Mouse (Mus musculus) fibroblast of lung, adult 2 months (primary cell): ENCODE results near the gene Bglap.

Experiments
- DNase-seq: peaks from one replicate; pipeline ENCODE4 v3.0.0-alpha.2; 2011; ENCODE audit warnings: low read depth

Gene Bglap

DNA sequence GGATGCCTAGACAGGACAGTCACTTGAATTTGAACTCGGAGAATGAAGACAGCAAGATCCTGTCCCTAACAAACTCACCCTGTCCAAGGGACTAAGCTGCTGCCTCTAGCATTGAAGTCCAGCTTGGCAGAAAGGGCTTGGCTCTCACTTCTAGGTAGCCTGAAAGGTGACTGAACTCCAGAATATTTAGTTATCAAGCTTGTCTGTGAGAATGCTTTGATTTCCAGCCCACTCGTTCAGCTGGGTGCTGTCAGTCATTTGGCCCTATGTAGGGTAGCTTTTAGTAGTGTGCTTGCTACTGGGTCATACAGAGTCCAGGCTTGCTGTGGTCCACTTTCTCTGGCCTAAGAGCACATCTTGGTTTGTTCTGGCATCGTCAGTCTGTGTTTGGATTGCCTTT, 45.3 kb downstream of the Bglap start:
- no peak for DNase-seq

DNA sequence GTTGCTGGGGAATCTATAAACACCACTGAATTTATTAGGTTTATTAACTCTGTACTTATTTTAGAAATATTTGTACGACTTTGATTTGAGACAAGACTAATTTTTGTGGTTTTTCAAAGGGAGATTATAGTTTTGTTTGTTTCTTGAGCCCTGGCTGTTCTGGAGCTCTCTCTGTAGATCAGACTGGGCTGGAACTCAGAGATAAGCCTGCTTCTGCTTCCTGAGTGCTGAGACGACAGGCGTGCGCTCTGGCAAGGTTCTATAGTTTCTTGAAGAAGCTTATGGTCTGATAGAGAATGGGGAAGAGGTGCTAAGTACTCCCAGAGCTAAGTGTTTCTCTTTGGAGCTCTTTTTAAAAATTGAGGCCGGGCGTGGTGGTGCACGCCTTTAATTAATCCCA, 45.9 kb downstream of the Bglap start:
- no peak for DNase-seq

DNA sequence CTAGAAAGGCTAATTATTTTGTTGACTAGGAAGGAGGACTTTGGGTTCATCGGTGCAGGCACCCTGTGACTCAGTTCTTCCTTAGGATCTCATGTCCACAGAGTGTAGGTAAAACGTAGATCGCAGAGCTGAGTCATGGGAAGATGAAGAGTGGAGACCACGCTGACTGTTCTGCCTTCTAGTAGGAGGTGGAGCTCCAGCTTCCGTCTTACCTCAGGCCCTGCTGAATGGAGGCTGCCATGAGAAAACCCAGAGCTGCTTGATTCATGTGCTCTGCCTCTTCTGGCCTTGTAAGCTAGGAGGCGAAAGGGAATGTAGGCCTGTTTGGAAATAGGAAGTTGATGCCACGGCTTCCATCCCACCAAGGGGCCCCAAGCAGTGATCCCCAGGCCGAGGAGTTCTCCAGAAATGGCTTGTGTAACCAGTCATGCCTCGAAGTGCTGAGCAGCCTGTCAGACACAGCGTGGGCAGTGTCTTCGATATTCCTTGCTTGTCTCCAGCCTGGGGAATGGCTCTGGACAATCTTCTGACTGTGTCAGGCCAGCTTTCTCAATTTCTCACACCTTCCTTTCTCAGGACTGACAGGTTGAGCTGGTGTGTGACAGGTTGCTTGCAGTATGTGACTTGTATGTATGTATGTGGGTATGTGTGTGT, 46.8 kb downstream of the Bglap start:
- DNase-seq, result no peak

- DNase-seq, result peak; percentile 93
These were observed 47.9 kb downstream of the Bglap start, which contains the start of the genes Tmem79 and Smg5 for GRCm38 (mm10) chr3:88336058-88337013. TSS of gene Tmem79 (minus strand) at chr3:88336148. TSS of gene Smg5 (plus strand) at chr3:88336260.

DNA sequence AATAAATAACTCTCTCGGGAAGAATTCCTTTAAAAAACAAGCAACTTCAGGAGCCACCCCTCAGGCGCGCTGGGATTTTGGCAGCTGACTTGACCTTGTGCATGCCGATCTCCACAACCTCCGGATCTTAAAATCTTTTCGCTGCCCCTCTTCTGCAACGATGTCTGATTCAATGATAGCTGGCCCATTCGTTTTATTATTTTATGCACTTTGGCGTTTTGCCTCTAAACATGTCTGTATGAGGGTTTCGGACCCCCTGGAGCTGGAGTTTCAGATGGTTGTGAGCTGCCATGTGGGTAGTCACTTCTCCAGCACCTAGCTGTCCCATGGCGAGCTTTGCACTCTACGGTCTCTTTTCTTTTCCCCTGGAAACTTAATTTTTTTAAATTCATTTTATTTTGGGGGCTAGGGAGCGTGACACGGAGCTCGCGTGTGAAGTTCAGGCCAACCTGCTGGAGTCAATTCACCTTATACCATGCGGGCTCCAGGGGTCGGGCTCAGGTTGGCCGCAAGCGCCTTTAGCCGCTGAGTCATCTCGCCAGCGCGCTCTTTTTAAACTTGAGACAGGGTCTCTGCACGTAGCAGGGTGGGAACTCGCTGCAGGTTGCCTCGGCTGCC, 48.7 kb downstream of the Bglap start:
- DNase-seq, result no peak

DNA sequence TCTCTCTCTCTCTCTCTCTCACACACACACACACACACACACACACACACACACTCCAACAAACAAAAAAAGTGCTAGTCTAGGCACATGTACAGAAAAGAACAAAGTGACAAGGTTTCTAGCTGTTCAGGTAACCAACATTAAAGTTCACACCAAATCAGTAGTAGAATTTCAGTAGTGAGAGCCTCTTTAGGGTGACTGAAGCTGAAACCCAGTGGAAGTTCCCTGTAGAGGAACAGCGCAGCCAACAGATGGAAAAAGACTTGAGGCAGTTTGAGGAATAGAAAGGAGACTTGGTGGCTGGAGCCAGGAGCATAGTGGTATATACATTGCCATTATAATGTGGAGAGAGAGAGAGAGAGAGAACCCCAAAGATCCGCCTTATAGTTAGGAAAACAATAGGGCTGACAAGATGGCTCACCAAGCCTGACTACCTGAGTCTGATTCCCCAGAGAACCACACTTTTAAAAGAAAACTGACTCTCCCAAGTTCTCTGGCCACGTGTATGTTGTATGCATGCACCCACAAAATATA, 49.3 kb downstream of the Bglap start:
- no peak for DNase-seq

GRCm38 (mm10) chr3:88334029-88334658, 50.1 kb downstream of the Bglap start:
- no peak for DNase-seq
